Mouse (Mus musculus): ENCODE results near the gene Pdxp.

DNA sequence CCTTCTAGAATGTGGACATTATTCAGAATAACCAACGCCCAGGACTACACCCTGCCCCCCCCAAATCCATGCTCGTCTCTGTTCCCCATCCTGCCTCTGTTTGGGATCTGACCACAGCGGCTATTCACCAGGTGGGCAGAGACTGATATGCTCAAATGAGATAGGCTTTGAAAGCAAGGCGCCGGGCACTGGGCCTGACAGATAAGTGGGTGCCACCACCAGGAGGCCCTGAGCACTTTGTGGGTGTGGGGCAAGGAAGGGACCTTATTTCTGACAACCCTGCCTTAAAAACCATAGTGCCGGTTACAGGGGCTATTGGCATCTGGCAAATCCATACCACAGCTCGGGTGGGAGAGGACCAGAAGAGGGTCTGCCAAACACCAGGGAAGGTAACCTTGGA, 9.0 kb downstream of the Pdxp start:
- TF ChIP-seq CTCF (IDR thresholded peaks at IDR 0.05; ENCODE audit: low read depth): peak; percentile 19; the same call in 1 of the 2 replicates
- TF ChIP-seq EP300 (optimal IDR thresholded peaks at IDR 0.05): no peak
